Mouse (Mus musculus) layer of hippocampus, adult 9-10 months (tissue): Measurements from ENCODE around the gene Ift46.
A peak's percentile ranks its signal among the peaks of the same experiment; 100 is the strongest.

Source experiments
- DNase-seq: peaks from one replicate; pipeline ENCODE4 v3.0.0; 2022; ENCODE audit warnings: low spot score

The Ift46 gene

GRCm38 (mm10) chr9:44807778-44808177 lies 40.1 kb downstream of the Ift46 start:
- no peak for DNase-seq

GRCm38 (mm10) chr9:44810316-44810715 lies 42.6 kb downstream of the Ift46 start:
- DNase-seq, result no peak

- DNase-seq, result no peak
Measured at GRCm38 (mm10) chr9:44814179-44814578, 46.5 kb downstream of the Ift46 start.

GRCm38 (mm10) chr9:44817522-44817921 lies 49.8 kb downstream of the Ift46 start:
- no peak for DNase-seq

- DNase-seq, result no peak
Measured at GRCm38 (mm10) chr9:44819920-44820827, 52.5 kb downstream of the Ift46 start.

GRCm38 (mm10) chr9:44826660-44827059 lies 59.0 kb downstream of the Ift46 start:
- no peak for DNase-seq

GRCm38 (mm10) chr9:44828944-44829343 lies 61.2 kb downstream of the Ift46 start:
- DNase-seq, result no peak

- no peak for DNase-seq
Measured at GRCm38 (mm10) chr9:44830506-44830905, 62.8 kb downstream of the Ift46 start.

GRCm38 (mm10) chr9:44832356-44832755 lies 64.6 kb downstream of the Ift46 start:
- no peak for DNase-seq

GRCm38 (mm10) chr9:44836439-44836838 lies 68.7 kb downstream of the Ift46 start:
- peak; percentile 71 for DNase-seq

GRCm38 (mm10) chr9:44841241-44841640 lies 73.5 kb downstream of the Ift46 start:
- DNase-seq, result no peak
